Mouse (Mus musculus): Measurements from ENCODE around the gene Ptn.

DNA sequence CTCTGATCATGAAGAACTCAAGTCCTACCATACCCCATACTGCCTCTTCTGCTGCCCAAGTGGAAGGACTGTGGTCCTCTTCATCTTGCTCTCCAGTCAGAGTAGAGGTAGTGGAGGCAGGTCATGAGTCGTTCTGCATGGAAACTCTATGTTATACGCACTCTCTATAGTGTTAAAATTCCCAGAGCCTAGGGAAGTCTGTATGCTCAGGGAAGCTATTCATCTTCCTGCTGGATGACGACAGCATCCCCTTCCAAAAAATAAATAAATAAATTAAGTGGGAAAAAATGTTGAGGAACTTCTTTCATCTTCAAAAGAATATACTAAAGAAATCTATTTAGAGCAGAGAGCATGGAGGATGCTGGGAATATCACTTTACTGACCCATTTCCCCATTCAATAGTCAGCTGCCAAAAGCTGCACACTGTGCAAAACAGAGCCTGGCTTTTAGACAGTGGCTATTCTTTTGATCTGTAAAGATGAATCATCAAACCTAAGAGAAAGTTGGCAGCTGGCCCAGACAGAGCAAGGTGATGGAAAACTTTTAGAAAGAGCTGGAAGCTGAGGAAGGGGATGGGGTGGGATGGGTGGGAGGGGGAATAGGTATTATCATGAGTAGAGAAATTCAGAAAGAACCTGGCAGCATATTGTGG lies 84.4 kb downstream of the Ptn start:
- TF ChIP-seq CTCF (IDR thresholded peaks at IDR 0.05; ENCODE audit: low read depth), result no peak
- no peak for TF ChIP-seq EP300 (IDR thresholded peaks at IDR 0.05; ENCODE audit: low read depth)
